Mouse (Mus musculus): Measurements from ENCODE around the gene Stim2.
A peak's percentile ranks its signal among the peaks of the same experiment; 100 is the strongest.

Stim2 gene

DNA sequence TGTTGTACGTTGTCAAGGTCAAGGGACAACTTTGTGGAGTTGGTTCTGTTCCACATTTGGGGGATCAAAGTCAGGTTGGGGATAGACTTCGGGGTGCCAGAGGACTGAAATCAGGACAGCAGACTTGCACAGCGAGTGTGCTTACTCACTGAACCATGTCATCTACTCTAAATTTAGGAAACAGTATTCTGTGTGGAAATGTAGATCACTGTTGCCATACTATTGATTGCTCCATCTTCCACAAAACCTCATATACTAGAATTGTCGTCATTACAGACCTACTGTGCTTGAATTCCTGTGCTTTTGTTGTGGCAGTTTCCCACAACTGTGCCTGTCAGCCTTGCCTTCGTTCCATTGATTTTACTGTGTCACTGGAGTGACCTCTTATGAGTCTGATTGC is 51.6 kb downstream of the Stim2 start:
- no peak for DNase-seq

DNA sequence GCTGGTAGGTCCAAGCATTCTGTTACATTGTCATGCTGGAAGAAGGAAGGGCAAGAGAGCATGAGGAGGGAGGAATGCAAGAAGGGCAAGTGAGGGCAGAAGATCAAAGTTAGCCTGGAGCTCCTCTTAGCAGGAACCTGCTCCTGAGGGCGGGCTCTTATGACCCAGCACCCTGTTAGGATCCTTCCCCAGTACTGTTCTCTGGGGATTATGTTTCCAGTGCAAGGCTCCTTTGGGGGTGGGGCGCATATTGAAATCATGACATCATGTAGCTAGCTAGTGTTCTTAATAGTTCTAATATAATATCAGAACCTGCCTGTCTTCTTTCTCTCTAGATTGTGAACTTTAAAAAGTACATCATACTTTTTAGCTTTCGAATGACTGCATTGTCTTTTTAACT is 52.8 kb downstream of the Stim2 start:
- DNase-seq = no peak

- no peak for DNase-seq
Observed at GRCm38 (mm10) chr5:54052205-54052604, 53.9 kb downstream of the Stim2 start.

DNA sequence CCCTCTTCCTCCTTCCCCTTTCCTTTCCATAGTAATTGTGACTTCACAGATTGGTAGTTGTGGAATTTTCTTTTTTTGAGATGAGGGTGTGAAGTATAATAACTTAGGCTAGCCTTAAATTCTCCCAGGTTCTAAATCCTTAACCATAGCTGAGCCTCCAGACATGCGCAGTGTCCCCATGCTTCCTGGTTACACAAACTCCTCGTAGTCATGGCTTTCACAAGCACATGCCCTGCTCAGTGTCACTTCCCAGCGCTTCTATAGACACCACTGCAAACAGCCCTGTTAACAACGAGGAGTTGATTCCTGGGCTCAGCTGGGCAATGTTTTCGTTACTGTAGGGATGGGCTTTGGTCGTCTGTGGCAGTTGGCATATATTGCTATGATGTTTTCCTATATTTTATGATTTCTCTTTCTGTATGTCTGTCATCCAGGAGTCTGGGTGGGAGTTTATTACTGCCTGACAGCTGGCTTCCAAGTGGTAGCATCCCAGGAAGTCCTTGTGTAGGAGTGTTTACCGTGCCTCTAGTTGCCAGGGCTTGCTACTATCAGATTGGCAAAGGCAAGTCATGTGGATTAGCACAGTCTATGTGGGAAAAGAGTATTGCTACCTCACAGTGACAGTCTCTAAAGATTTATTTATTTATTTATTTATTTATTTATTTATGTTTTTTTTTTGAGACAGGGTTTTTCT is 55.5 kb downstream of the Stim2 start:
- no peak for DNase-seq

DNA sequence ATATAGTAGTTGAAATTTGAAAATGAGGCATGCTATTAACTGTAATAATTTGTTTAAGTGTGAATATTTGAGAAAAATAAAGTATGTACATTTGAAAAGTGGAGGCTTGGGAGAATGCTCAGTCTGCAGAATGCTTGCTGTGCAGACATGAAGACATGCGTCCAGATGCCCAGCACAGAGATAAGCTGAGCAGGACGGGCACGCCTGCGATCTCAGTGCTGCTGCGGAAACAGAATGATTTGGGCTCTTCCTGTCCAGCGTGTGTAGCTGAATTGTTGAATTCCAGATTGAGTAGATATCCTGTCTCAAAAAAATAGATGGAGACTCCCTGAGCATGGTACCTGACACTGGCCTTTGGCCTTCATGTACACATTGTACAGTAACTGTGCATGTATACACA is 58.0 kb downstream of the Stim2 start:
- DNase-seq = no peak

- no peak for DNase-seq
Observed at GRCm38 (mm10) chr5:54059998-54060397, 61.7 kb downstream of the Stim2 start.

DNA sequence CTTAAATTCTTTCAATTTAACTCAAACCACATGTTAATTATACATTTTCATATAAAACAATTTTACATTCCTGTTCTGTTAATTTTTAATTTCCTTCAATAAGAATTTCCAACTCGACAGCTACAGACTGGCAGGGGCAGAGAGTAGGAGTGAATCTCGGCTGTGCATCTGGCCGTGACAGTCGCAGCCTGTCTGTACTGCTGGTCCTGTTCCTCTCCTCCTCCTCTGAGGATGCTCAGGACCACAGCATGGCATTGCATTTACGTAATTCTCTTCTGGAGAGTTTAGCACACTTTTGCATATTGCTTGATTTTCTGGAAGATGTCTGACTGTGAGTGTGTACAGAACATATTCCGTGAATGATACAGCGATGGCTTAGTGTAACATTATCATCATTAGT is 63.8 kb downstream of the Stim2 start:
- DNase-seq = no peak

DNA sequence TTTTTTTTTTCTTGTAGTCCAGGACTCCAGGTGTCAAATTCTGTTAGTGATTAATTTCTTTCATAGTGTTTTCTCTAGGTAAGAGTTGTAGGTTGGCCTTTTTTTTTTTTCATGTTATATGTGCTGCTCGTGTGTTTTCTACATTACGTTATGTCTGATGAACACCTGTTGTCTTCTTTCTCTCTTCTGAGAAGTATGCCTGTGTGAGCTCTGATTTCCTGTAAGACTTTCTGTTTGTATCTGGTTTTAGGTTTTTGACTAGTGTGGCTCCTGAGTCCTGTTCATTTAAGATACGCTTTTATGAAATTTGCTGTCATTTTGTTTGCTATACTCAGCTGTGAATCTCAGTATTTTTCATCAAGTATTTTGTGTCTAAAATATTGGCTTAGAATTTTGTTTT is 69.3 kb downstream of the Stim2 start:
- no peak for DNase-seq

DNA sequence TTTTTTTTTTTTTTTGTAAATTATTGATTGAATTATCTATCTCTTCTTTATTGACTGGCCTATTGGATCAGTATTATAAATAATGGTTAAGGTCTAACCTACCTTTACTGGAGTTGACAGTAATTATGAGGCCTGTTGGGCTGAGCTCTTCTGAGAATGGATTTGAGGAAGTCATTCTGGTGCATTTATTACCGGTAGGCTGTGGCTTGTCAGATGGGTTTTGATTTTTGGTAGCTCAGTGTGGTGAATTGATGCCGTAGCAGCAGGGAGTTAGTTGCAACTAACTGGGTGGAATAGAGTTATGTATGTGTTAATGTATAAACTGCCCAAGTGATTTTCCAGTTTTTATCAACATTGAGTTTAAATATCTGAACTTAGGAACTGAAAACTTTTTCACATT is 72.2 kb downstream of the Stim2 start:
- no peak for DNase-seq

GRCm38 (mm10) chr5:54071288-54071687 is 73.0 kb downstream of the Stim2 start:
- DNase-seq = no peak

GRCm38 (mm10) chr5:54071705-54072104 is 73.4 kb downstream of the Stim2 start:
- no peak for DNase-seq

DNA sequence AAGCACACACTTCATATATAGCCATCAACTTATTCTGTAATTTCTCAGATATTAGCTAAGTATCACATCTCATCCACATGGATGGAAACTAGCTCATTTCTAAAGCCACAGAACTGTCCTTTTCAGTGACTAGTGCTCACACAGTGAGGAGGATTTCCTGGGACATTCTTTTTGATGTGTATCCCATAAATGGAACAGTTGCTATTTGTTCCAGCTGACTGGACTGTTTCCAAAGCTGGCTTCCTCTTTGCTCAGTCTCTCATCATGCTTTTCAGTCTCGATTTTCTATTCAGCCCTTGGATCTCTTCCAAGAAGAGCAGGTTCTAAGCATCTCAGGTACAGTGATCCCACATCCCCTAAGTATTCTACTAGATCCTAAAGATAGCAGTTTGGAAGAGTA is 75.0 kb downstream of the Stim2 start:
- DNase-seq = no peak

DNA sequence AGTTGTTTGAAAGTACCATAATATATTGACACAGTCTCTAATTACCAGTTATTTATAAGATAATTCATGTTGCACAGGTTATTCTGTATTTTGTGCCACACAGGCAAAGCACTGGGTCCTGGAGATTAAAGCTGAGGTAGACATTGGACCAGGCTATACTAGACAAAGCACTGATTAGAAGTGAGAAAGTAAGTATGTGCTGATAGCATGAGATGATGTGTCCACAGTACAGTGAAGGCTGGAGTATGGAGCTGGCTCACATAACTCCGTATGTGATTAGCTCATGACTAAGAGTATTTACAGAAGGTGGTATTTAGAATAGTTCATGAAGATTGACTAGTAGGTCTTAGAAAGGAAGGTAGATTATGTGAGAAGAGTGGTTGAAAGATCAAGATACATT is 81.7 kb downstream of the Stim2 start:
- DNase-seq = no peak

DNA sequence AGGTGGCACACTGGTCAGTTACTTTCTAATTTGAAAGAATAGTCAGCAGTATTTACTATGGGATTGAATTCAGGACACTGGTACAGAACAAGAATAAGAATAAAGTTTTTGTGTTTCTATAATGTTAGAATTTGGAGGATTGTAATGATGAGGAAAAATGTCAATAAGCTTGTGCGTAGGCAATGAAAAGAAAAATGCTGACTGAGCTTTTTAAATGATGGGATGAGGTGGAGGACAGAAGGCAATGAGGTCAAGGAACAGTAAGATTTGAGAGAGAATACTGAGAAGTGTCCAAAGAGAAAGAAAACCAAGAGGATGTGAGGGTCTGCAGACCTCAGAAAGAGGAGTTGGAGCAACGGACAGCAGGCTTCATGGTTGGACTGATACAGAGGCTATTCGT is 89.6 kb downstream of the Stim2 start:
- no peak for DNase-seq

- peak in 1 of 2 experiments; percentile 24 for DNase-seq
Observed at GRCm38 (mm10) chr5:54098219-54098618, 99.9 kb downstream of the Stim2 start.

DNA sequence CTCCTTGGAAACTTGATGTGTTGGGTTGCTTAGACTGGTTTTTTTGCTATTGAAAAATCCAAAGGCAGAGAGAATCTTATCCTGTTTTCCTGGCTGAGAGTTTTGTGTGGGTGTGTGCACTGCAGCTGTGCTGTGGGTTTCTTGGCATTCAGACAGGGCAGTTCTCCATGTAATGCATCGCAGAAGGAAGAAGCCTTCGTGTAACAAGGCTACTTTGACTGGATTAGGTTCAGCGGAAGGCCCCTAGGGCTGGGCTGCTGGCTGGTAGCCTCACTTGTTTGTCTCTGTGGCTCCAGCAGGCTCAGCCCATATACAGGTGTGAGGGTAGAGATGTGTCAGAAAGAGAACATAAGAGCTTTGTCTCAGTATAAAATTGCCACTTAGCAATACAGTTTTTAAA is 102.6 kb downstream of the Stim2 start:
- peak; percentile 21 to 30 for DNase-seq

DNA sequence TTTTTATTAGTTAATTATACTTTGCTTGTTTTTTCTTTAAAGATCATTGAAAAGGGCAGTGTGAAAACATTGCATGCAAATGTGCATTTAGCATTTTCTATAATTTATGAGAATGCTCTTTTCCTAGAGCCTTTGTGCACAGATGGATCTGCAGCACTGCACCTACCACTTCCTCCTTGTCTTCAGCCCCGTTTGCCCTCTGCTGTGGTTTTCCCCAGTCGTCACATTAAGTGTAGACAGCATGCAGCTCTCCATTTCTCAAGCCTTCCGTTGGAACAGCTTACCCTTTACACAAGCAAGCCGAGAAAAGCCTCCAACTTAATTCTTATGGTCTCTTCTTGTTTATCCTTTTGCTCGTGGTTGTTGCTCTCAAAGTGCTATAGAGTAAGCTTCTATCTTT is 103.0 kb downstream of the Stim2 start:
- no peak for DNase-seq

DNA sequence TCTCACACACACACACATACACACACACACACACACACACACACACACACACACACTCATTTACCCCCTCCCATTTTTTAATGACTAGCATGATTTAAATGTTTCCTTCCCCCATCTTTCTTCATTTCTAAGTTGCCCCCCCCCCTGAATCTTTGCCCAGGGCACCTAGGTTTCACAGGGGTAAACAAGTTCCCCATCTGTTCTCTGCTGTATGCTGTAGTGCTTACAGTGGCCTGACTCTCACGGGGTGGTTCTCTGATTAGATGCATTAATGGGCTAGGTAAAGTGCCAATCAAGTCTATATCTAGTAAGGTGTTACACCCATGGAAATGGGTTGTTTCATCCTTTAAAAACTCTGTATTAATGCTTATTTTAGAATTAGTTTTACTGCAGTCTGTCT is 103.7 kb downstream of the Stim2 start:
- DNase-seq = no peak

DNA sequence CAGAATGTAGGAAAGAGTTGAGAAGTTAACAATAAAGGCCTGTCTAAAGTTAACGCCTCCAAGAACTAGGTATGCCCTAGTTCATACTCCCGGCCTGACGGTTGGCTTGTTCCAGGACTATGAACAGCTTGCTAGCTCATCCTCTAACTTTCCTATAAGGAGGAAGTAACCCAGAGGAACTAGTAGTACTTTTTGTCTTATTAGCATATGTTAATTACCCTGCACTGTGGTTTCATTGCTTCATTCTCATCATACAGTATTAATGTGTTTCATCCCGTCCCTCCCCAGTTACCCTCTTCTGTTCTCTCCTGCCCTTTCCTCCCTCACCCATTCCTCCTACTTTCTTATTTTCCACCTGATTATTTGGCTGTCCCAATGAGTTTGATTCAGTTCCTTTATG is 108.4 kb downstream of the Stim2 start:
- DNase-seq = no peak

DNA sequence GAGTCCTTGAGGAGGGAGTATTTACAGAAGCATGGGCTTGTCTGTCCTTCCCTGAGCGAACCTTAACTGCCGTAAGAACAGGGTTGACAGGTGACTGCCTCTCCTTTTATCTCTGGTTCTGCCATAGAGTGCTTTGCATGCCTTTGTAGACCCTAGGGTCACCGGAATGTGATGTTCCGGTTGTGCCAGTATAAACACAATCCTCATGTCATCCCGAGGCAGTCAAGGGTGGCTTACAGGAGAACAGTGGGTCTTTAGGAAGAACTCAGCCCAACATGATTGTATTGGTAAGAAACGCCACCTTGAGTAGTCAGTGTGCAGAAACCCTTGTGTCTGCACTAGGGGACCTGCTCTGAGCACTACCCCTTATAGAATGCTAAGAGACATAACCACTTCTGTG is 108.8 kb downstream of the Stim2 start:
- no peak for DNase-seq

DNA sequence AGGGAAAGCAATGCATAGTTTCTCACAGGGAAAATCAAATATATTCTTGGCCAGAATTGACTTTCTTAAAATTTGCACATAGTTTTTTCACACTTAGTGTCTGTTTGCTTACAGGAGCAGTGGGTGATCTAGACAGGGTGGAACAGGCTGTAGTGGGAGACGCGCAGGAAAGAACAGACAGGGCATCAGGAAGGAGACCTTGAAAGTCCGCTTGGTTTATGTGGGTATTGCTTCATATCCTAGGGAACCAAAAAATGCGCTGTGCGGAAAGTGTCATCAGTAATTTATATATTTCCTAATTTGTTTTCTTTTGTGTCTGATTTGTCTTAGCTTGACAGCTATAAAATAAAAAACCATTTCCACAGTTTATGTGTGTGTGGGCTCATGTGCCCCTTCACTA is 110.8 kb downstream of the Stim2 start:
- no peak for DNase-seq

DNA sequence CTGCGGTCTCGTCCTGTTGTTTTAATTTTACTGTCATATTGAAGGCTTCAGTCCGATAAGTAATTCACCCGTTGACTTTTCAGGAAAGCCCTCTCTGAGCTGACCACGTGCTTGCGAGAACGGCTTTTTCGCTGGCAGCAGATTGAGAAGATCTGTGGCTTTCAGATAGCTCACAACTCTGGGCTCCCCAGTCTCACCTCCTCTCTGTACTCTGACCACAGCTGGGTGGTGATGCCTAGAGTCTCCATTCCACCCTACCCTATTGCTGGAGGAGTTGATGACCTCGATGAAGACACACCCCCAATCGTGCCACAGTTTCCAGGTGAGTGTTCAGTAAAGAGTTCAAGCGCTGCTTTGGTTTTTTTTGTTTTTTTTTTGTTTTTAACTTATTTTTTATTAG is 112.5 kb downstream of the Stim2 start:
- no peak for DNase-seq

DNA sequence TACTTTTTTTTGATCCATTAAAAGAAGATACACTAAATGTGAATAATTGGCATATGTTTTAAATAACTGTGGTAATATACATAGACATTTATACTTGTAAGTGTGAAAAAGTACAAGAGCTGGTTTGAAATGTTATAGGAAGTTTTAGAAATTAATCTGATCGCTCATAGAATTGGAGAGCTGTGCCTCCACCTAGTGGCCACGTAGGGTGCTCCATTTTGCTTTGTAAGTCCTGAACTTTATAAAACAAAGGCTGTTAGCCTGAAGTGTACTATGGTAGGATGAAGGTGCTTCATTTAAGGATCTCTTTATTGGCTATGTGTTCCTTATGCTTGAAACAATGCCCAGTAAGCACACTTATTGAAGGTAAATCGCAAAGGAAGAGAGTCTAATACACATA is 115.0 kb downstream of the Stim2 start:
- DNase-seq = peak; percentile 38 to 68

- no peak for DNase-seq
Observed at GRCm38 (mm10) chr5:54116538-54116937, 118.2 kb downstream of the Stim2 start.

GRCm38 (mm10) chr5:54118410-54119212 is 120.3 kb downstream of the Stim2 start:
- peak; percentile 11 to 43 for DNase-seq
